Mouse (Mus musculus): ENCODE data around the gene Cacng7.

GRCm38 (mm10) chr7:3391809-3392208 lies 59.1 kb downstream of the Cacng7 start:
- TF ChIP-seq CTCF (IDR thresholded peaks at IDR 0.05; ENCODE audit: low read depth) (no peak), EP300 (optimal IDR thresholded peaks at IDR 0.05) (no peak)
